Mouse (Mus musculus) myocyte (in vitro differentiated cells): ENCODE data around the gene Vtn.

Experiments
- CEBPB ChIP-seq: IDR thresholded peaks from 2 replicates; pipeline ENCODE4 v1.6.1; 2011; ENCODE audit warnings: mild to moderate bottlenecking, moderate library complexity; ENCODE audit not compliant: poor library complexity, insufficient read depth, severe bottlenecking
- MAX ChIP-seq: IDR thresholded peaks from one replicate; pipeline ENCODE4 v1.6.1; 2011; ENCODE audit warnings: low read depth, mild to moderate bottlenecking, control low read depth
- MYOD1 ChIP-seq, 3 experiments: IDR thresholded peaks; one replicate each; pipeline ENCODE4 v1.6.1; 2011; ENCODE audit warnings: control low read depth in 2 of 3, low read depth in 2 of 3, mild to moderate bottlenecking in 2 of 3, moderate library complexity in 1 of 3; ENCODE audit not compliant: insufficient read length in 2 of 3, control insufficient read depth in 1 of 3
- MYOG ChIP-seq, 3 experiments: IDR thresholded peaks; one replicate each; pipeline ENCODE4 v1.6.1; 2011; ENCODE audit warnings: control low read depth in 2 of 3, low read depth in 2 of 3, mild to moderate bottlenecking in 2 of 3; ENCODE audit not compliant: insufficient read length in 2 of 3, control insufficient read depth in 1 of 3, insufficient read depth in 1 of 3
- POLR2A ChIP-seq: IDR thresholded peaks from one replicate; pipeline ENCODE4 v1.6.1; 2011; ENCODE audit warnings: low read depth, mild to moderate bottlenecking, control low read depth, moderate library complexity; ENCODE audit not compliant: insufficient read length
- POLR2AphosphoS2 ChIP-seq: IDR thresholded peaks from one replicate; pipeline ENCODE4 v1.6.1; 2011; ENCODE audit warnings: low read depth, control low read depth; ENCODE audit not compliant: insufficient read length
- REST ChIP-seq: IDR thresholded peaks from one replicate; pipeline ENCODE4 v1.6.1; 2011; ENCODE audit warnings: mild to moderate bottlenecking, control low read depth, moderate library complexity; ENCODE audit not compliant: insufficient read depth, insufficient read length
- SRF ChIP-seq: IDR thresholded peaks from one replicate; pipeline ENCODE4 v1.6.1; 2011; ENCODE audit warnings: low read depth; ENCODE audit not compliant: control insufficient read depth, insufficient read length
- TCF3 ChIP-seq: IDR thresholded peaks from one replicate; pipeline ENCODE4 v1.6.1; 2011; ENCODE audit warnings: low read depth, control low read depth; ENCODE audit not compliant: insufficient read length
- USF1 ChIP-seq: IDR thresholded peaks from one replicate; pipeline ENCODE4 v1.6.1; 2011; ENCODE audit warnings: low read depth, mild to moderate bottlenecking, control low read depth, moderate library complexity

- no peak for TF ChIP-seq POLR2AphosphoS2
- TF ChIP-seq REST = no peak
- no peak for TF ChIP-seq MAX
- no peak for TF ChIP-seq POLR2A
- TF ChIP-seq TCF3 = no peak
- no peak for TF ChIP-seq USF1
- no peak for TF ChIP-seq MYOG (IDR thresholded peaks at IDR 0.05; ENCODE audit: control insufficient read depth in 1 of 3, insufficient read depth in 1 of 3, insufficient read length in 2 of 3, low read depth in 2 of 3)
- TF ChIP-seq CEBPB = no peak
- TF ChIP-seq MYOD1 (IDR thresholded peaks at IDR 0.05; ENCODE audit: control insufficient read depth in 1 of 3, insufficient read length in 2 of 3, low read depth in 2 of 3) = no peak
- no peak for TF ChIP-seq SRF
Measured at GRCm38 (mm10) chr11:78463286-78464036, 35.4 kb upstream of the Vtn start.
